Mouse (Mus musculus): Measurements from ENCODE around the gene Olfr1347. TPM values are rescaled to one million over a fixed set of nuclear protein-coding genes. Genes with fewer than 3 reads are reported as not detected.

Olfr1347 gene
- total and polyA plus RNA-seq, 3 experiments = not detected

DNA sequence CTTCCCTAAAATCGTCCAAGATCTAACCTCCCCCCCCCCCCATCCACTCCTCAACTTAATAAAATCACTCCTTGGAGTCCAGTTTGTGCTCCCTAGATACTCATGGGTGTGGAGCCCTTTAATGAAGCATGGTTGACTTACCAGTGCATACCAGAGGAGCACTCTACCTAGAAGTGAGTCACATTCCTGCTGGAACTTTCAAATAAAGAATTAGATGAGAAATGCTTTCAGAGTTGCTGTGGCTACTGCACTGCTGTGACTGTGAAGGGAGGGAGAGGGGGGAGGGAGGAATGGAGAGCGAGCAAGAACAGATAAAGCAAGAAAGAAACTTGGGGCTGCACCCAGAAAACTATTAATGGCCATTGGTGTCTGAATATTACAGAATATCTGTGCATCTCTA, 58.4 kb downstream of the Olfr1347 start:
- Histone ChIP-seq H3K27ac (no peak overlapping the region), H3K36me3 (ENCODE audit: control insufficient read depth, insufficient read depth, low read length) (no peaks in the 10 kb centered on the region), H3K4me1 (ENCODE audit: control insufficient read depth, insufficient read depth, low read length) (no peaks in the 10 kb centered on the region), H3K27me3 (ENCODE audit: control insufficient read depth, insufficient read depth, low read length) (no peaks in the 10 kb centered on the region), H3K79me2 (replicated peaks; ENCODE audit: control insufficient read depth, insufficient read depth, low read length) (no peaks in the 10 kb centered on the region), H3K4me3 (no peak overlapping the region), H3K9ac (ENCODE audit: low read depth, low read length) (no peak overlapping the region)
- TF ChIP-seq EP300 (IDR thresholded peaks at IDR 0.05; ENCODE audit: insufficient read depth, low read depth, low read length) (no peak), CTCF (IDR thresholded peaks at IDR 0.05) (no peak), POLR2A (IDR thresholded peaks at IDR 0.05; ENCODE audit: insufficient read depth, low read depth, low read length) (no peak)
- intact Hi-C loops (cut with DNase I) = no loop called here
- DNase-seq = no peak
- WGBS = 32% methylated on average over 2 of the region's 2 CpGs

- Histone ChIP-seq H3K79me2 (replicated peaks; ENCODE audit: control insufficient read depth, insufficient read depth, low read length) (no peaks in the 10 kb centered on the region), H3K9ac (ENCODE audit: low read depth, low read length) (no peak within 1 kb of the TSS), H3K27me3 (ENCODE audit: control insufficient read depth, insufficient read depth, low read length) (no peaks in the 10 kb centered on the region), H3K4me1 (ENCODE audit: control insufficient read depth, insufficient read depth, low read length) (no peaks in the 10 kb centered on the region), H3K27ac (no peak within 1 kb of the TSS), H3K36me3 (ENCODE audit: control insufficient read depth, insufficient read depth, low read length) (no peaks in the 10 kb centered on the region), H3K4me3 (no peak within 1 kb of the TSS)
- intact Hi-C loops (cut with DNase I) = loop anchor here (10.0 kb wide), 1 partner anchor 256 kb away; the partner anchor contains the start of gene Zim1
- TF ChIP-seq POLR2A (IDR thresholded peaks at IDR 0.05; ENCODE audit: insufficient read depth, low read depth, low read length) (no peak), EP300 (IDR thresholded peaks at IDR 0.05; ENCODE audit: insufficient read depth, low read depth, low read length) (no peak), CTCF (IDR thresholded peaks at IDR 0.05) (no peak)
- WGBS = 52% methylated on average over 3 of the region's 3 CpGs
- no peak for DNase-seq
These were observed 61.2 kb downstream of the Olfr1347 start, which contains the start of gene Olfr1344 for GRCm38 (mm10) chr7:6438388-6438787. TSS of gene Olfr1344 (plus strand) at chr7:6438688.

Other genes starting within 250 kb of the Olfr1347 start
- not detected for gene Epp13, start 247.0 kb downstream of the Olfr1347 start, total RNA-seq (2021)
- not detected in 2 replicates for gene Epp13, start 247.0 kb downstream of the Olfr1347 start, polyA plus RNA-seq (2012; rRNA removed)
- gene Zfp667, start 213.2 kb downstream of the Olfr1347 start, total RNA-seq (2021) = 1 to 10 TPM; 3.6 to 4.6 TPM
- gene Zfp667, start 213.2 kb downstream of the Olfr1347 start, polyA plus RNA-seq (2012; rRNA removed) = 0.96 and 2.3 TPM in 2 replicates
- gene Zfp583, start 168.5 kb downstream of the Olfr1347 start, total RNA-seq (2021) = 1 to 10 TPM; 1.4 to 3.2 TPM
- gene Zfp583, start 168.5 kb downstream of the Olfr1347 start, polyA plus RNA-seq (2012; rRNA removed) = 1.2 and 1.7 TPM in 2 replicates
- under 1 TPM; 0.20 to 0.52 TPM for gene Gm3854, start 156.0 kb downstream of the Olfr1347 start, total RNA-seq (2021)
- 0.08 and 0.12 TPM in 2 replicates for gene Gm3854, start 156.0 kb downstream of the Olfr1347 start, polyA plus RNA-seq (2012; rRNA removed)
- 1 to 10 TPM; 1.6 to 3.4 TPM for gene Zfp78, start 136.5 kb downstream of the Olfr1347 start, total RNA-seq (2021)
- gene Zfp78, start 136.5 kb downstream of the Olfr1347 start, polyA plus RNA-seq (2012; rRNA removed) = 0.49 and 1.5 TPM in 2 replicates
- gene Zfp28, start 116.5 kb downstream of the Olfr1347 start, total RNA-seq (2021) = 1 to 10 TPM; 1.8 to 2.8 TPM
- gene Zfp28, start 116.5 kb downstream of the Olfr1347 start, polyA plus RNA-seq (2012; rRNA removed) = 2.6 and 4.1 TPM in 2 replicates
- not detected for gene Smim17, start 101.0 kb downstream of the Olfr1347 start, total RNA-seq (2021)
- not detected in 2 replicates for gene Smim17, start 101.0 kb downstream of the Olfr1347 start, polyA plus RNA-seq (2012; rRNA removed)
- gene Gm20715, start 89.5 kb downstream of the Olfr1347 start, total RNA-seq (2021) = not detected
- gene Gm20715, start 89.5 kb downstream of the Olfr1347 start, polyA plus RNA-seq (2012; rRNA removed) = not detected in 2 replicates
- gene Olfr1344, start 61.1 kb downstream of the Olfr1347 start, total RNA-seq (2021) = not detected
- 0.15 TPM in 1 of 2 replicates, not detected in the other for gene Olfr1344, start 61.1 kb downstream of the Olfr1347 start, polyA plus RNA-seq (2012; rRNA removed)
- gene Olfr1336, start 43.6 kb downstream of the Olfr1347 start, total RNA-seq (2021) = not detected
- not detected in 2 replicates for gene Olfr1336, start 43.6 kb downstream of the Olfr1347 start, polyA plus RNA-seq (2012; rRNA removed)
- gene Olfr1346, start 32.7 kb downstream of the Olfr1347 start, total RNA-seq (2021) = not detected
- not detected in 2 replicates for gene Olfr1346, start 32.7 kb downstream of the Olfr1347 start, polyA plus RNA-seq (2012; rRNA removed)
- gene Olfr5, start 12.8 kb downstream of the Olfr1347 start, total RNA-seq (2021) = not detected
- gene Olfr5, start 12.8 kb downstream of the Olfr1347 start, polyA plus RNA-seq (2012; rRNA removed) = not detected in 2 replicates
- not detected for gene Olfr1348, start 9.0 kb upstream of the Olfr1347 start, total RNA-seq (2021)
- not detected in 2 replicates for gene Olfr1348, start 9.0 kb upstream of the Olfr1347 start, polyA plus RNA-seq (2012; rRNA removed)
- gene Olfr1349, start 23.2 kb upstream of the Olfr1347 start, total RNA-seq (2021) = not detected
- not detected in 2 replicates for gene Olfr1349, start 23.2 kb upstream of the Olfr1347 start, polyA plus RNA-seq (2012; rRNA removed)
- not detected for gene Olfr1350, start 65.1 kb upstream of the Olfr1347 start, total RNA-seq (2021)
- gene Olfr1350, start 65.1 kb upstream of the Olfr1347 start, polyA plus RNA-seq (2012; rRNA removed) = not detected in 2 replicates
- gene Zim1, start 196.7 kb upstream of the Olfr1347 start, total RNA-seq (2021) = 1 to 10 TPM; 3.8 to 4.2 TPM
- 0.57 and 3.1 TPM in 2 replicates for gene Zim1, start 196.7 kb upstream of the Olfr1347 start, polyA plus RNA-seq (2012; rRNA removed)
- 1 to 10 TPM; 5.9 to 8.0 TPM for gene Peg3, start 230.7 kb upstream of the Olfr1347 start, total RNA-seq (2021)
- gene Peg3, start 230.7 kb upstream of the Olfr1347 start, polyA plus RNA-seq (2012; rRNA removed) = 4.3 and 8.2 TPM in 2 replicates
- under 1 TPM in 1 of 2 experiments, not detected in 1; 0.11 TPM for gene Usp29, start 230.8 kb upstream of the Olfr1347 start, total RNA-seq (2021)
- gene Usp29, start 230.8 kb upstream of the Olfr1347 start, polyA plus RNA-seq (2012; rRNA removed) = 0.16 and 0.26 TPM in 2 replicates